21 mouse cellular contexts compared by ENCODE assay signal in genomic region chr13:115226824-115227223, GRCm38 (mm10).
DNase-seq lines count a peak whose midpoint lies in the region; ATAC-seq and TF ChIP-seq lines count a peak whose summit lies in the region.
"Had no signal": no experiment of that assay in that cellular context is flagged by ENCODE, and none has a peak within 500 bp of the region (broad histone marks: within the 10 kb centered on the region; RNA-seq: fewer than 3 reads in every experiment).

No protein-coding gene starts in this region.

- no peaks in the 10 kb centered on the region for H3K27me3 ChIP-seq in embryonic facial prominence, embryonic 14.5 days (replicated peaks; ENCODE audit: control insufficient read depth, insufficient read depth, low read length)
- H3K27me3 ChIP-seq in embryonic facial prominence, embryonic 10.5 days (replicated peaks; ENCODE audit: low read depth, poor library complexity, severe bottlenecking): no peaks in the 10 kb centered on the region
- H3K27me3 ChIP-seq in heart, postnatal 0 days (ENCODE audit: control insufficient read depth, insufficient read depth, low read length): no peaks in the 10 kb centered on the region
- no peaks in the 10 kb centered on the region for H3K27me3 ChIP-seq in forebrain, embryonic 13.5 days
- H3K27me3 ChIP-seq: limb, embryonic 13.5 days; midbrain, embryonic 15.5 days had no signal

- no peaks in the 10 kb centered on the region for H3K9me3 ChIP-seq in embryonic facial prominence, embryonic 14.5 days (ENCODE audit: control insufficient read depth, low read length)
- no peaks in the 10 kb centered on the region for H3K9me3 ChIP-seq in embryonic facial prominence, embryonic 10.5 days
- H3K9me3 ChIP-seq in heart, postnatal 0 days (replicated peaks; ENCODE audit: control insufficient read depth, low read length): no peaks in the 10 kb centered on the region
- no peaks in the 10 kb centered on the region for H3K9me3 ChIP-seq in forebrain, embryonic 13.5 days (replicated peaks)
- H3K9me3 ChIP-seq: limb, embryonic 13.5 days; midbrain, embryonic 15.5 days had no signal

- TF ChIP-seq EP300 in heart, postnatal 0 days (IDR thresholded peaks at IDR 0.05; ENCODE audit: low read depth): no peak

- no peaks in the 10 kb centered on the region for H3K4me1 ChIP-seq in embryonic facial prominence, embryonic 14.5 days (ENCODE audit: control insufficient read depth, insufficient read depth, low read length)
- H3K4me1 ChIP-seq in embryonic facial prominence, embryonic 10.5 days: no peaks in the 10 kb centered on the region
- H3K4me1 ChIP-seq in heart, postnatal 0 days (ENCODE audit: control insufficient read depth, insufficient read depth): peaks cover 8% of the 10 kb centered on the region; the same call in 1 of the 2 replicates
- H3K4me1 ChIP-seq in forebrain, embryonic 13.5 days: peaks cover 5% of the 10 kb centered on the region
- H3K4me1 ChIP-seq: limb, embryonic 13.5 days; midbrain, embryonic 15.5 days had no signal

- TF ChIP-seq CTCF in heart, postnatal 0 days (IDR thresholded peaks at IDR 0.05; ENCODE audit: low read depth): no peak

- ATAC-seq in embryonic facial prominence, embryonic 14.5 days (ENCODE audit: low read depth): no peak; the same call in 1 of the 2 replicates
- ATAC-seq in heart, postnatal 0 days (ENCODE audit: insufficient read depth, low read depth): peak; percentile 69; the same call in 1 of the 2 replicates
- peak; percentile 63 for ATAC-seq in forebrain, embryonic 13.5 days
- ATAC-seq: activated CD4-positive, CD25-positive, alpha-beta regulatory T cell, adult 4 months; inflammation-experienced regulatory T-cells, adult 6 months; midbrain, embryonic 15.5 days had no signal

- no peak overlapping the region for H3K9ac ChIP-seq in embryonic facial prominence, embryonic 14.5 days (ENCODE audit: low read depth, low read length)
- no peak overlapping the region for H3K9ac ChIP-seq in heart, postnatal 0 days (replicated peaks; ENCODE audit: low read depth, low read length)
- no peak overlapping the region for H3K9ac ChIP-seq in forebrain, embryonic 13.5 days
- H3K9ac ChIP-seq: limb, embryonic 13.5 days; liver, embryonic 14.5 days; midbrain, embryonic 15.5 days had no signal

- DNase-seq in embryonic facial prominence, embryonic 14.5 days (ENCODE audit: low spot score): peak; percentile 48
- DNase-seq in embryonic facial prominence, embryonic 10.5 days (ENCODE audit: low spot score): no peak
- peak; percentile 22 for DNase-seq in heart, postnatal 0 days (ENCODE audit: low spot score)
- no peak for DNase-seq in heart, postnatal 10 days
- peak; percentile 78 for DNase-seq in retina, postnatal 1 day
- no peak for DNase-seq in urinary bladder, postnatal 10 days (ENCODE audit: low spot score)
- DNase-seq in adrenal gland, adult 2 months: no peak
- DNase-seq: adrenal gland, postnatal 36 days; cerebellum, adult 9-11 months; gastrocnemius, postnatal 14 days; kidney, adult 8-10 months; kidney, postnatal 25 days; layer of hippocampus, adult 9-11 months; right cerebral cortex, adult 18-20 months; spleen, adult 18-20 months had no signal

- no peak overlapping the region for H3K27ac ChIP-seq in embryonic facial prominence, embryonic 14.5 days (replicated peaks; ENCODE audit: low read depth, low read length)
- H3K27ac ChIP-seq in embryonic facial prominence, embryonic 10.5 days (replicated peaks): no peak overlapping the region
- no peak overlapping the region for H3K27ac ChIP-seq in heart, postnatal 0 days (ENCODE audit: low read depth)
- H3K27ac ChIP-seq in forebrain, embryonic 13.5 days: no peak overlapping the region
- H3K27ac ChIP-seq: limb, embryonic 13.5 days; liver, embryonic 14.5 days; midbrain, embryonic 15.5 days had no signal

- WGBS in embryonic facial prominence, embryonic 14.5 days: 61% methylated on average over 6 of the region's 6 CpGs
- WGBS in embryonic facial prominence, embryonic 10.5 days: 68% methylated on average over 6 of the region's 6 CpGs
- WGBS in heart, postnatal 0 days: 20% methylated on average over 6 of the region's 6 CpGs
- 14% methylated on average over 6 of the region's 6 CpGs for WGBS in forebrain, embryonic 13.5 days

- intact Hi-C loops in heart, postnatal 10 days (cut with DNase I): loop anchor here (10.0 kb wide), 1 partner anchor 392 kb away; no protein-coding TSS in a partner anchor

- H3K4me2 ChIP-seq in embryonic facial prominence, embryonic 14.5 days (ENCODE audit: low read depth, low read length): no peak overlapping the region
- H3K4me2 ChIP-seq in heart, postnatal 0 days (ENCODE audit: low read depth, low read length): no peak overlapping the region
- no peak overlapping the region for H3K4me2 ChIP-seq in forebrain, embryonic 13.5 days
- H3K4me2 ChIP-seq: limb, embryonic 13.5 days; midbrain, embryonic 15.5 days had no signal

- H3K36me3 ChIP-seq in embryonic facial prominence, embryonic 14.5 days (ENCODE audit: control insufficient read depth, insufficient read depth, low read length): no peaks in the 10 kb centered on the region
- H3K36me3 ChIP-seq in embryonic facial prominence, embryonic 10.5 days (replicated peaks): no peaks in the 10 kb centered on the region
- H3K36me3 ChIP-seq in heart, postnatal 0 days (replicated peaks; ENCODE audit: control insufficient read depth, insufficient read depth, low read length): no peaks in the 10 kb centered on the region
- no peaks in the 10 kb centered on the region for H3K36me3 ChIP-seq in forebrain, embryonic 13.5 days (ENCODE audit: poor library complexity, severe bottlenecking)
- H3K36me3 ChIP-seq: limb, embryonic 13.5 days; midbrain, embryonic 15.5 days had no signal

- no peak overlapping the region for H3K4me3 ChIP-seq in embryonic facial prominence, embryonic 14.5 days (ENCODE audit: low read depth, low read length)
- no peak overlapping the region for H3K4me3 ChIP-seq in embryonic facial prominence, embryonic 10.5 days
- H3K4me3 ChIP-seq in heart, postnatal 0 days (ENCODE audit: low read depth, low read length): no peak overlapping the region
- H3K4me3 ChIP-seq in forebrain, embryonic 13.5 days: no peak overlapping the region
- H3K4me3 ChIP-seq: limb, embryonic 13.5 days; midbrain, embryonic 15.5 days had no signal

Comparison
In these comparisons a context has a peak if more than half of its experiments do, and no peak if none do; other contexts are left out.
1. DNase-seq: peak in embryonic facial prominence, embryonic 14.5 days (single experiment), heart, postnatal 0 days (single experiment) and retina, postnatal 1 day (single experiment); none in embryonic facial prominence, embryonic 10.5 days (single experiment), heart, postnatal 10 days (0 of 2), urinary bladder, postnatal 10 days (single experiment) and adrenal gland, adult 2 months (single experiment).